In genomic region chr3:104349203-104349846, GRCm38 (mm10) we compare ENCODE assay signal across 11 mouse cellular contexts.
DNase-seq lines count a peak whose midpoint lies in the region; ATAC-seq and TF ChIP-seq lines count a peak whose summit lies in the region.
"Had no signal": no experiment of that assay in that cellular context is flagged by ENCODE, and none has a peak within 500 bp of the region (broad histone marks: within the 10 kb centered on the region; RNA-seq: fewer than 3 reads in every experiment).

No protein-coding gene starts in this region.

- no peak overlapping the region for H3K4me2 ChIP-seq in limb, embryonic 14.5 days (replicated peaks; ENCODE audit: low read depth, low read length, severe bottlenecking)
- peak overlapping the region; percentile 35; the same call in 1 of the 2 replicates for H3K4me2 ChIP-seq in forebrain, embryonic 13.5 days
- H3K4me2 ChIP-seq in stomach, embryonic 15.5 days = no peak overlapping the region
- H3K4me2 ChIP-seq: intestine, embryonic 15.5 days; limb, embryonic 13.5 days had no signal

- peak; percentile 40 for DNase-seq in limb, embryonic 14.5 days (ENCODE audit: low spot score)
- no peak for DNase-seq in limb, embryonic 10.5 days (ENCODE audit: low spot score)
- DNase-seq in kidney, postnatal 4 days = peak; percentile 24 to 35
- DNase-seq in heart, adult 9 months (ENCODE audit: low spot score in 2 of 2) = no peak
- DNase-seq in heart, postnatal 4 days = no peak
- DNase-seq: cerebellum, postnatal 36 days; heart, adult 18-20 months had no signal

- H3K4me3 ChIP-seq in limb, embryonic 14.5 days (replicated peaks; ENCODE audit: low read length) = no peak overlapping the region
- H3K4me3 ChIP-seq in limb, embryonic 10.5 days = no peak overlapping the region
- no peak overlapping the region; the same call in 1 of the 2 replicates for H3K4me3 ChIP-seq in forebrain, embryonic 13.5 days
- no peak overlapping the region for H3K4me3 ChIP-seq in stomach, embryonic 15.5 days (replicated peaks)
- H3K4me3 ChIP-seq: intestine, embryonic 15.5 days; limb, embryonic 13.5 days had no signal

- TF ChIP-seq POLR2A in limb, embryonic 14.5 days (IDR thresholded peaks at IDR 0.05; ENCODE audit: borderline replicate concordance, extremely low read depth, insufficient read depth, insufficient read length) = no peak

- WGBS in limb, embryonic 14.5 days = 20% methylated on average over 8 of the region's 8 CpGs
- WGBS in limb, embryonic 10.5 days = 22% methylated on average over 8 of the region's 8 CpGs
- 8% methylated on average over 8 of the region's 8 CpGs for WGBS in forebrain, embryonic 13.5 days
- 49% methylated on average over 8 of the region's 8 CpGs for WGBS in stomach, embryonic 15.5 days

- no peaks in the 10 kb centered on the region for H3K9me3 ChIP-seq in limb, embryonic 14.5 days (ENCODE audit: control insufficient read depth, low read length)
- no peaks in the 10 kb centered on the region for H3K9me3 ChIP-seq in limb, embryonic 10.5 days (replicated peaks)
- H3K9me3 ChIP-seq in forebrain, embryonic 13.5 days (replicated peaks) = no peaks in the 10 kb centered on the region
- no peaks in the 10 kb centered on the region for H3K9me3 ChIP-seq in stomach, embryonic 15.5 days
- H3K9me3 ChIP-seq: intestine, embryonic 15.5 days; limb, embryonic 13.5 days had no signal

- H3K27ac ChIP-seq in limb, embryonic 14.5 days (replicated peaks; ENCODE audit: low read depth, low read length) = no peak overlapping the region
- no peak overlapping the region for H3K27ac ChIP-seq in limb, embryonic 10.5 days
- peak overlapping the region; percentile 75 for H3K27ac ChIP-seq in forebrain, embryonic 13.5 days
- H3K27ac ChIP-seq in stomach, embryonic 15.5 days = peak overlapping the region; percentile 74
- H3K27ac ChIP-seq: intestine, embryonic 15.5 days had no signal

- no peak overlapping the region for H3K9ac ChIP-seq in limb, embryonic 14.5 days (ENCODE audit: low read depth, low read length, severe bottlenecking)
- H3K9ac ChIP-seq in forebrain, embryonic 13.5 days = no peak overlapping the region
- H3K9ac ChIP-seq in stomach, embryonic 15.5 days = no peak overlapping the region
- H3K9ac ChIP-seq: intestine, embryonic 15.5 days; limb, embryonic 13.5 days had no signal

- H3K36me3 ChIP-seq in limb, embryonic 14.5 days (ENCODE audit: control insufficient read depth, insufficient read depth, low read length) = no peaks in the 10 kb centered on the region
- H3K36me3 ChIP-seq in limb, embryonic 10.5 days = no peaks in the 10 kb centered on the region
- no peaks in the 10 kb centered on the region for H3K36me3 ChIP-seq in forebrain, embryonic 13.5 days (ENCODE audit: poor library complexity, severe bottlenecking)
- H3K36me3 ChIP-seq in stomach, embryonic 15.5 days = no peaks in the 10 kb centered on the region
- H3K36me3 ChIP-seq: intestine, embryonic 15.5 days; limb, embryonic 13.5 days had no signal

- H3K4me1 ChIP-seq in limb, embryonic 14.5 days (ENCODE audit: control insufficient read depth, insufficient read depth, low read length) = peaks cover 29% of the 10 kb centered on the region
- peaks cover 27% of the 10 kb centered on the region for H3K4me1 ChIP-seq in limb, embryonic 10.5 days
- peaks cover 42% of the 10 kb centered on the region for H3K4me1 ChIP-seq in forebrain, embryonic 13.5 days
- H3K4me1 ChIP-seq in stomach, embryonic 15.5 days = 0 out of 2 replicates have a peak, but pooled peaks cover 3% of the 10 kb centered on the region

- H3K27me3 ChIP-seq in limb, embryonic 14.5 days (ENCODE audit: control insufficient read depth, insufficient read depth, low read length) = no peaks in the 10 kb centered on the region
- H3K27me3 ChIP-seq in limb, embryonic 10.5 days (ENCODE audit: low read depth, poor library complexity, severe bottlenecking) = no peaks in the 10 kb centered on the region
- no peaks in the 10 kb centered on the region for H3K27me3 ChIP-seq in forebrain, embryonic 13.5 days
- no peaks in the 10 kb centered on the region for H3K27me3 ChIP-seq in stomach, embryonic 15.5 days (replicated peaks)
- H3K27me3 ChIP-seq: intestine, embryonic 15.5 days; limb, embryonic 13.5 days had no signal

- ATAC-seq in limb, embryonic 14.5 days (ENCODE audit: low FRiP score, low read depth) = no peak
- peak; percentile 59; the same call in 1 of the 2 replicates for ATAC-seq in forebrain, embryonic 13.5 days
- ATAC-seq in stomach, embryonic 15.5 days (ENCODE audit: insufficient read depth, low FRiP score, low read depth) = no peak

Comparison
In these comparisons a context has a peak if more than half of its experiments do, and no peak if none do; other contexts are left out.
1. DNase-seq: peak in limb, embryonic 14.5 days (single experiment) and kidney, postnatal 4 days (2 of 2); none in limb, embryonic 10.5 days (single experiment), heart, adult 9 months (0 of 2) and heart, postnatal 4 days (single experiment).
2. H3K27ac ChIP-seq: peak in forebrain, embryonic 13.5 days (single experiment) and stomach, embryonic 15.5 days (single experiment); none in limb, embryonic 14.5 days (single experiment) and limb, embryonic 10.5 days (single experiment).